Mouse (Mus musculus) heart, adult 2 months (tissue): Measurements from ENCODE around the gene Gm20390. TPM values are rescaled to one million over a fixed set of nuclear protein-coding genes. Genes with fewer than 3 reads are reported as not detected.
"Not testable (repeated sequence)": the region's sequence is repeated elsewhere in the genome, so short reads cannot be mapped to it uniquely, and the experiment has no call there.

Experiments used
- DNase-seq, 2 experiments: peaks; one replicate each; pipeline ENCODE4 v3.0.0; 2021
- H3K27ac ChIP-seq: fragments of 200-600 bp; 2 replicates; pipeline ENCODE4 v1.8.1; 2022
- H3K27me3 ChIP-seq: fragments of 200-500 bp; 2 replicates; pipeline ENCODE4 v1.6.1; 2012; ENCODE audit warnings: mild to moderate bottlenecking, low read length, inconsistent platforms, mixed read lengths; ENCODE audit not compliant: control insufficient read depth, insufficient read depth
- H3K36me3 ChIP-seq: fragments of 200-500 bp; 2 replicates; pipeline ENCODE4 v1.6.1; 2012; ENCODE audit warnings: low read length, inconsistent platforms; ENCODE audit not compliant: control insufficient read depth, insufficient read depth
- H3K4me1 ChIP-seq: fragments of 200-500 bp; 2 replicates; pipeline ENCODE4 v1.6.1; 2011; ENCODE audit warnings: low read length; ENCODE audit not compliant: control insufficient read depth, insufficient read depth
- H3K4me3 ChIP-seq: fragments of 200-600 bp; 2 replicates; pipeline ENCODE4 v1.8.1; 2022
- H3K79me2 ChIP-seq: fragments of 200-500 bp; replicated peaks from 2 replicates; pipeline ENCODE4 v1.6.1; 2012; ENCODE audit warnings: mild to moderate bottlenecking, inconsistent platforms, low read length, moderate library complexity, mixed read lengths; ENCODE audit not compliant: control insufficient read depth, insufficient read depth
- H3K9ac ChIP-seq: fragments of 200-500 bp; 2 replicates; pipeline ENCODE4 v1.6.1; 2012; ENCODE audit warnings: low read depth, mild to moderate bottlenecking, control low read depth, inconsistent platforms, low read length, mixed read lengths
- CTCF ChIP-seq: fragments of 200-600 bp; IDR thresholded peaks from 2 replicates; pipeline ENCODE4 v1.8.1; 2022; ENCODE audit warnings: antibody characterized with exemption, mild to moderate bottlenecking, moderate library complexity
- EP300 ChIP-seq: fragments of 200-500 bp; IDR thresholded peaks from 2 replicates; pipeline ENCODE4 v1.6.1; 2011; ENCODE audit warnings: low read depth, low read length, control low read depth; ENCODE audit not compliant: insufficient read depth
- POLR2A ChIP-seq: fragments of 200-500 bp; IDR thresholded peaks from 2 replicates; pipeline ENCODE4 v1.6.1; 2011; ENCODE audit warnings: mild to moderate bottlenecking, low read depth, low read length, control low read depth; ENCODE audit not compliant: insufficient read depth
- WGBS: fragments of 180-500 bp; shearing (Covaris S2); methylation state at CpG from one replicate; pipeline ENCODE4 v1.1.7; 2018; 5-methylcytosine and 5-hydroxymethylcytosine counted together
- intact Hi-C: fragments of 180-260 bp; cut with DNase I; formaldehyde crosslinking; loops from one replicate; pipeline ENCODE4 v1.15.1; 2025
- polyA plus RNA-seq: library from polyadenylated mRNA; depleted of rRNA; stranded (reverse); fragments of >200 nt; gene quantifications from 2 replicates; pipeline ENCODE4 v1.2.3, GENCODE M21; 2012; rRNA removed
- total RNA-seq, 2 experiments: library from RNA; stranded (reverse); gene quantifications; 2 replicates each; pipeline ENCODE4 v1.2.3; 2021

The Gm20390 gene
- total and polyA plus RNA-seq, 3 experiments, result 7.4 to 11.4 (median 10.5) TPM

- no peaks in the 10 kb centered on the region; the same call in none of the 2 replicates for H3K36me3 ChIP-seq
- no peak for DNase-seq
- no peak overlapping the region for H3K4me3 ChIP-seq
- H3K4me1 ChIP-seq, result no peaks in the 10 kb centered on the region
- intact Hi-C loops, result no loop called here
- no peaks in the 10 kb centered on the region for H3K79me2 ChIP-seq
- H3K27ac ChIP-seq, result no peak overlapping the region
- H3K27me3 ChIP-seq, result no peaks in the 10 kb centered on the region
- TF ChIP-seq CTCF (peak; percentile 52), POLR2A (no peak)
- no peak overlapping the region for H3K9ac ChIP-seq
Measured at GRCm38 (mm10) chr11:93929106-93929505, 39.0 kb downstream of the Gm20390 start.

GRCm38 (mm10) chr11:93915019-93915418 lies 53.1 kb downstream of the Gm20390 start:
- H3K4me1 ChIP-seq, intact Hi-C loops, H3K27me3 ChIP-seq, H3K9ac ChIP-seq, H3K79me2 ChIP-seq, DNase-seq, H3K4me3 ChIP-seq, H3K36me3 ChIP-seq, H3K27ac ChIP-seq: not testable (repeated sequence)
- 88% methylated on average over 2 of the region's 2 CpGs for WGBS

- no peak for DNase-seq
- 91% methylated on average over 3 of the region's 3 CpGs for WGBS
- no peak overlapping the region for H3K4me3 ChIP-seq
- no peaks in the 10 kb centered on the region for H3K4me1 ChIP-seq
- no peaks in the 10 kb centered on the region for H3K79me2 ChIP-seq
- intact Hi-C loops, result no loop called here
- H3K27me3 ChIP-seq, result no peaks in the 10 kb centered on the region
- TF ChIP-seq CTCF (no peak), EP300 (no peak), POLR2A (no peak)
- H3K36me3 ChIP-seq, result peaks cover 5% of the 10 kb centered on the region; the same call in 1 of the 2 replicates
- H3K9ac ChIP-seq, result no peak overlapping the region
- H3K27ac ChIP-seq, result no peak overlapping the region
Measured at GRCm38 (mm10) chr11:93911603-93912002, 56.5 kb downstream of the Gm20390 start.

- 77% methylated on average over 9 of the region's 9 CpGs for WGBS
- DNase-seq, result no peak
- H3K27me3 ChIP-seq, result no peaks in the 10 kb centered on the region
- H3K27ac ChIP-seq, result no peak overlapping the region
- H3K9ac ChIP-seq, result no peak overlapping the region
- no peaks in the 10 kb centered on the region for H3K4me1 ChIP-seq
- H3K79me2 ChIP-seq, result no peaks in the 10 kb centered on the region
- H3K4me3 ChIP-seq, result no peak overlapping the region
- intact Hi-C loops, result no loop called here
- H3K36me3 ChIP-seq, result peaks cover 5% of the 10 kb centered on the region; the same call in 1 of the 2 replicates
- TF ChIP-seq EP300, result no peak
- no peak for TF ChIP-seq CTCF
- TF ChIP-seq POLR2A, result no peak
Measured at GRCm38 (mm10) chr11:93908829-93909228, 59.3 kb downstream of the Gm20390 start.

GRCm38 (mm10) chr11:93907839-93908238 lies 60.3 kb downstream of the Gm20390 start:
- Histone ChIP-seq H3K4me3 (no peak overlapping the region), H3K9ac (no peak overlapping the region), H3K27ac (no peak overlapping the region), H3K27me3 (no peaks in the 10 kb centered on the region), H3K79me2 (no peaks in the 10 kb centered on the region), H3K36me3 (peaks cover 5% of the 10 kb centered on the region; the same call in 1 of the 2 replicates), H3K4me1 (no peaks in the 10 kb centered on the region)
- DNase-seq, result no peak
- intact Hi-C loops, result no loop called here
- 81% methylated on average over 3 of the region's 3 CpGs for WGBS
- no peak for TF ChIP-seq POLR2A
- TF ChIP-seq EP300, result no peak
- no peak for TF ChIP-seq CTCF

- 87% methylated on average over 4 of the region's 4 CpGs for WGBS
- no peak for DNase-seq
- intact Hi-C loops, result no loop called here
Measured at GRCm38 (mm10) chr11:93906834-93907233, 61.3 kb downstream of the Gm20390 start.

More at GRCm38 (mm10) chr11:93906834-93907233, 61.3 kb downstream of the Gm20390 start:
- Histone ChIP-seq H3K27me3 (no peaks in the 10 kb centered on the region), H3K27ac (no peak overlapping the region), H3K79me2 (no peaks in the 10 kb centered on the region), H3K36me3 (peaks cover 5% of the 10 kb centered on the region; the same call in 1 of the 2 replicates), H3K9ac (no peak overlapping the region), H3K4me1 (no peaks in the 10 kb centered on the region), H3K4me3 (no peak overlapping the region)
- TF ChIP-seq EP300, result no peak
- TF ChIP-seq CTCF, result no peak
- TF ChIP-seq POLR2A, result no peak

Other genes with a start within 250 kb of the Gm20390 start
- 10 to 100 TPM in 1 of 2 experiments, 1 to 10 TPM in 1; 9.9 to 11.3 TPM for gene Utp18, start 82.5 kb downstream of the Gm20390 start, total RNA-seq
- gene Utp18, start 82.5 kb downstream of the Gm20390 start, polyA plus RNA-seq, result 2.9 and 3.4 TPM in 2 replicates
- 10 to 100 TPM; 10.8 to 12.3 TPM for gene Mbtd1, start 82.4 kb downstream of the Gm20390 start, total RNA-seq
- 3.0 and 4.6 TPM in 2 replicates for gene Mbtd1, start 82.4 kb downstream of the Gm20390 start, polyA plus RNA-seq
- gene Nme2, start 12.0 kb downstream of the Gm20390 start, total RNA-seq, result 1,000 to 10,000 TPM in 1 of 2 experiments, 100 to 1,000 TPM in 1; 935 to 1,129 TPM
- 469 and 474 TPM in 2 replicates for gene Nme2, start 12.0 kb downstream of the Gm20390 start, polyA plus RNA-seq
- gene Nme1, start 228 bp upstream of the Gm20390 start, total RNA-seq, result 10 to 100 TPM; 13.9 to 19.7 TPM
- gene Nme1, start 228 bp upstream of the Gm20390 start, polyA plus RNA-seq, result 32.4 and 35.2 TPM in 2 replicates
- gene Spag9, start 27.8 kb upstream of the Gm20390 start, total RNA-seq, result 100 to 1,000 TPM; 131 to 155 TPM
- 23.9 and 40.7 TPM in 2 replicates for gene Spag9, start 27.8 kb upstream of the Gm20390 start, polyA plus RNA-seq
- 10 to 100 TPM; 47.6 to 55.1 TPM for gene Tob1, start 243.2 kb upstream of the Gm20390 start, total RNA-seq
- gene Tob1, start 243.2 kb upstream of the Gm20390 start, polyA plus RNA-seq, result 29.0 and 33.1 TPM in 2 replicates